Mouse (Mus musculus): ENCODE results near the gene Slitrk1.

Gene Slitrk1

GRCm38 (mm10) chr14:108913714-108914263 lies at the start of gene Slitrk1:
TSS of gene Slitrk1 (minus strand) at chr14:108914158.
- peak; percentile 46 for DNase-seq (ENCODE audit: low read depth, low spot score)

- DNase-seq (ENCODE audit: low read depth, low spot score): no peak
Observed at GRCm38 (mm10) chr14:108935777-108936176, 21.8 kb upstream of the Slitrk1 start.

GRCm38 (mm10) chr14:108914336-108914735 lies 378 bp upstream of the Slitrk1 start:
- no peak for DNase-seq (ENCODE audit: low read depth, low spot score)

- no peak for DNase-seq (ENCODE audit: low read depth, low spot score)
Observed at GRCm38 (mm10) chr14:108912876-108913490, 975 bp downstream of the Slitrk1 start.

- no peak for DNase-seq (ENCODE audit: low read depth, low spot score)
Observed at GRCm38 (mm10) chr14:108912021-108912875, 1.7 kb downstream of the Slitrk1 start.

- peak; percentile 5 for DNase-seq (ENCODE audit: low read depth, low spot score)
Observed at GRCm38 (mm10) chr14:108911138-108911841, 2.7 kb downstream of the Slitrk1 start.

GRCm38 (mm10) chr14:108910449-108911137 lies 3.4 kb downstream of the Slitrk1 start:
- peak; percentile 7 for DNase-seq (ENCODE audit: low read depth, low spot score)

- DNase-seq (ENCODE audit: low read depth, low spot score): no peak
Observed at GRCm38 (mm10) chr14:108909336-108909953, 4.5 kb downstream of the Slitrk1 start.

- no peak for DNase-seq (ENCODE audit: low read depth, low spot score)
Observed at GRCm38 (mm10) chr14:108898601-108899000, 15.4 kb downstream of the Slitrk1 start.

- DNase-seq (ENCODE audit: low read depth, low spot score): no peak
Observed at GRCm38 (mm10) chr14:108895456-108895855, 18.5 kb downstream of the Slitrk1 start.

- no peak for DNase-seq (ENCODE audit: low read depth, low spot score)
Observed at GRCm38 (mm10) chr14:108867816-108868215, 46.1 kb downstream of the Slitrk1 start.

GRCm38 (mm10) chr14:108864631-108865030 lies 49.3 kb downstream of the Slitrk1 start:
- no peak for DNase-seq (ENCODE audit: low read depth, low spot score)

- no peak for DNase-seq (ENCODE audit: low read depth, low spot score)
Observed at GRCm38 (mm10) chr14:108859310-108859709, 54.6 kb downstream of the Slitrk1 start.
